Mouse (Mus musculus) midbrain, postnatal 0 days (tissue): ENCODE measurements around the gene S100z. TPM values are rescaled to one million over a fixed set of nuclear protein-coding genes. Genes with fewer than 3 reads are reported as not detected.
A peak's percentile ranks its signal among the peaks of the same experiment; 100 is the strongest.

ENCODE experiments used
- ATAC-seq: fragments of 200-750 bp; cut with Nextera tagmentation; 2 replicates; pipeline ENCODE4 v1.8.0; 2017; ENCODE audit warnings: moderate number of reproducible peaks, mild to moderate bottlenecking, moderate TSS enrichment, moderate library complexity; ENCODE audit not compliant: low FRiP score
- DNase-seq: peaks from one replicate; pipeline ENCODE4 v3.0.0-alpha.2; 2015; ENCODE audit warnings: low spot score
- H3K27ac ChIP-seq: fragments of 300-500 bp; sonication (generic); 2 replicates; pipeline ENCODE4 v1.5.1; 2014; ENCODE audit warnings: low read depth, mild to moderate bottlenecking, low read length, mixed read lengths
- H3K27me3 ChIP-seq: fragments of 300-500 bp; sonication (generic); 2 replicates; pipeline ENCODE4 v1.6.1; 2014; ENCODE audit warnings: low read length, control low read depth, mixed read lengths; ENCODE audit not compliant: insufficient read depth
- H3K36me3 ChIP-seq: fragments of 300-500 bp; sonication (generic); 2 replicates; pipeline ENCODE4 v1.6.1; 2014; ENCODE audit warnings: low read length, control low read depth, mixed read lengths; ENCODE audit not compliant: insufficient read depth
- H3K4me1 ChIP-seq: fragments of 300-500 bp; sonication (generic); 2 replicates; pipeline ENCODE4 v1.6.1; 2014; ENCODE audit warnings: mild to moderate bottlenecking, control low read depth, antibody characterized with exemption, low read length, mixed read lengths; ENCODE audit not compliant: insufficient read depth
- H3K4me2 ChIP-seq: fragments of 300-500 bp; sonication (generic); 2 replicates; pipeline ENCODE4 v1.6.1; 2014; ENCODE audit warnings: low read depth, mild to moderate bottlenecking, low read length, mixed read lengths; ENCODE audit not compliant: poor library complexity, severe bottlenecking
- H3K4me3 ChIP-seq: fragments of 300-500 bp; sonication (generic); 2 replicates; pipeline ENCODE4 v1.5.1; 2014; ENCODE audit warnings: low read depth, mild to moderate bottlenecking, low read length, moderate library complexity
- H3K9ac ChIP-seq: fragments of 300-500 bp; sonication (generic); replicated peaks from 2 replicates; pipeline ENCODE4 v1.6.1; 2014; ENCODE audit warnings: mild to moderate bottlenecking, low read length, moderate library complexity, mixed read lengths; ENCODE audit not compliant: poor library complexity, severe bottlenecking
- H3K9me3 ChIP-seq: fragments of 300-500 bp; sonication (generic); 2 replicates; pipeline ENCODE4 v1.6.1; 2016; ENCODE audit warnings: low read length, control low read depth
- CTCF ChIP-seq: IDR thresholded peaks from 2 replicates; pipeline ENCODE4 v1.5.1; 2016; ENCODE audit warnings: antibody characterized with exemption, mild to moderate bottlenecking
- WGBS: fragments of 180-500 bp; shearing (Covaris S2); extraction: QIAGEN DNeasy Blood & Tissue Kit; methylation state at CpG from one replicate; pipeline ENCODE4 v1.1.7; 2014; 5-methylcytosine and 5-hydroxymethylcytosine counted together
- polyA plus RNA-seq: library from polyadenylated mRNA; unstranded; fragments of >200 nt; fragmentation: Nextera tagmentation; extraction: Ambion mirVana; gene quantifications from 2 replicates; pipeline ENCODE4 v1.2.1, GENCODE M21; 2015
- total RNA-seq: library from RNA; depleted of rRNA; stranded (reverse); fragments of >200 nt; gene quantifications from 2 replicates; pipeline ENCODE4 v1.2.3, GENCODE M21; 2014; rRNA removed

The S100z gene
- total RNA-seq = not detected in 2 replicates
- polyA plus RNA-seq = not detected in 2 replicates

DNA sequence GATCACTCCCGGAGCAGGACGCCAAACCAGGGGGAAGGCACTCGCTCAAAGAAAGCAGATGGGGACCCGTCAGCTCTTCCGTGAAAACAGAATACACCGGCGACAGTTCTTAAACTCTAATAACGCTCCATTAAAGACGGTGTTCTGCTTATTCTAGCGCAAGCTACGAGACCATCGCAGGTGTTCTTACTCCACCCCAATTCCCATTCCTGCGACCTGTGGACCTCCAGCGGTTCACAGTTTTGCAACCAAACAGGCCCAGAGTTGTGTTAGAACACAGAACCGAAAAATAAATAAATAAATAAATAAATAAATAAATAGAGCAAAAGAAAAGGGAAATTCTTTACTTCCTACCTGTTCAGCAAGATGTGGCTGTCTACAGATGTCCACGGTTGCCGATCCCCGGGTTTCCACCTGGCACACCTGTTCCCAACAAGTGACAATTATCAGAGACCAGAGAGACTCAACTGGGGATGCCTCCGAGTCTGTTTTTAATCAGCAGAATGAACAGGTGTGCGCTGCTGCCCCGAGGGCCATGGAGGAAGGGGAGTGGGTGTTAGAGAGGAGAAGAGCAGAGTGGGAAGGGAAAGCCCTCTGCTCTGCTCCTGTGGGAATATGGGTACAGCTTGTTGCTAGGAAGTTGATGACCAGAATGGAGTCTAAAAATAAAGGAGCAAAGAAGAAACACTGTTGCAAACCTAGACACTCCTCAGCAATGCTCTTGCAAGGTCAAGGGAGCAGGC lies at the start of gene S100z:
TSS of gene S100z (minus strand) at position 51 of the 743 bp plus-strand sequence.
- WGBS = 91% methylated on average over 21 of the region's 21 CpGs
- no peak within 1 kb of the TSS for H3K27ac ChIP-seq
- H3K9me3 ChIP-seq = no peaks in the 10 kb centered on the region
- H3K4me2 ChIP-seq = no peak within 1 kb of the TSS
- DNase-seq = no peak
- no peak for ATAC-seq
- no peak for TF ChIP-seq CTCF
- no peak within 1 kb of the TSS for H3K4me3 ChIP-seq
- no peaks in the 10 kb centered on the region for H3K36me3 ChIP-seq
- no peaks in the 10 kb centered on the region for H3K4me1 ChIP-seq
- no peaks in the 10 kb centered on the region for H3K27me3 ChIP-seq
- H3K9ac ChIP-seq = no peak within 1 kb of the TSS

DNA sequence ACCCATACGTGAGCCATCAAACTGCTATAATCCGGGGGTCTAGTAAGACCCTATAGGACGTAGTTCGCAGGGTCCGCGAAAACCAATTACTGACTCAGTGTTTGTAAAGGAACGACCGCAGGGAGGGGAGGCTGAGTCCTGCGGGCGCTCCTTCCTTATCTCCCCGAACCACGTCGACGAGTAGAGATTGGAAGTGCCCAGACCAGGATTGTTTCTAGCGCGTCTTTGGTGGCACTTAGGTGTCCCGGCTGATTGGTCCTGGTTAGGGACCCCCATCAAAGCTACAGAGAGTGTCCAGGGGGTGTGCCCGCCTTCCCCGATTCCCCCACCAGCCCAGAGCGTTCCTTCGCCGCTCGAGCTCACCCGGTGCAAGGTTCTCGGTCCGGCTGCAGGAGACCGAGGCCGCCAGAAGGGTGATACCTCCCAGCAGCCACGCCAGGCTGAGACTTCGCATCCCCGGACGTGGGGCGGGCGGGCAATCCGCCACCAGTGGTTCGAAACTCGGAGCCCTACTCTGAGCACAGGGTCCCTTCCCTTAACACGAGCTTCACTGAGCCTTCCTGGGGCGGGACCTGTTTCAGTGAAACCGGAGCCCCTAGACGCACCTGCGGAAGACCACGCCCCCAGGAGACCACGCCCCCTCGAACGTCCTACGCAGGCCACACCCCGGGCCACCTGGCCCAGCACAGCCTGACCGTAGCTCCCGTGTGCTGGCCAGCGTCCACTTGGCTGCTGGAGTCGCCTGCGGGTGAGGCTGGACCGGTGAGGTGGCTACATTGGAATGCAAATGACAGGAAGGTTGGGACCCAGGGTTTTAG lies 46.4 kb upstream of the S100z start, which contains the start of gene F2rl1:
TSS of gene F2rl1 (minus strand) at position 554 of the 818 bp plus-strand sequence.
- ATAC-seq = peak; percentile 63; the same call in 1 of the 2 replicates
- H3K27ac ChIP-seq = no peak within 1 kb of the TSS
- no peak for DNase-seq
- peaks cover 7% of the 10 kb centered on the region for H3K4me1 ChIP-seq
- no peak for TF ChIP-seq CTCF
- 1% methylated on average over 54 of the region's 54 CpGs for WGBS
- H3K36me3 ChIP-seq = no peaks in the 10 kb centered on the region
- H3K9me3 ChIP-seq = no peaks in the 10 kb centered on the region
- peak within 1 kb of the TSS; percentile 56 for H3K4me2 ChIP-seq
- peak within 1 kb of the TSS; percentile 34 for H3K4me3 ChIP-seq
- peaks cover 13% of the 10 kb centered on the region for H3K27me3 ChIP-seq
- H3K9ac ChIP-seq = 0 out of 2 replicates have a peak within 1 kb of the TSS, but pooled peaks have one; percentile 33

DNA sequence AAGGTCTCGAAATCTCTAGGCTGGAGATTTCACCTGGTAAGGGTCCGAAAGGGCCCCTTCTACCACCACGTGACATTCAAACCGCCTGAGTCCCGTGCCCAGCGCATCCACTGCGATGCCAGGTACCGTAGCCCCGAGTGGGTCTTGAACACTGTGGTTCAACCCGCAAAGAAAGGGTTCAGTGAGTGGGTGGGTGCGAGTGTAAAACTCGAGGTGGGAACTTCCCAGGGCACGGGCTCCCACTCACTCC lies 45.8 kb upstream of the S100z start:
- DNase-seq (no peak), ATAC-seq (no peak)
- Histone ChIP-seq H3K36me3 (no peaks in the 10 kb centered on the region), H3K4me2 (peak overlapping the region; percentile 56), H3K27me3 (peaks cover 13% of the 10 kb centered on the region), H3K9me3 (no peaks in the 10 kb centered on the region), H3K9ac (no peak overlapping the region), H3K27ac (no peak overlapping the region), H3K4me3 (peak overlapping the region; percentile 34), H3K4me1 (peaks cover 7% of the 10 kb centered on the region)
- no peak for TF ChIP-seq CTCF
- 0% methylated on average over 13 of the region's 13 CpGs for whole genome bisulfite sequencing

DNA sequence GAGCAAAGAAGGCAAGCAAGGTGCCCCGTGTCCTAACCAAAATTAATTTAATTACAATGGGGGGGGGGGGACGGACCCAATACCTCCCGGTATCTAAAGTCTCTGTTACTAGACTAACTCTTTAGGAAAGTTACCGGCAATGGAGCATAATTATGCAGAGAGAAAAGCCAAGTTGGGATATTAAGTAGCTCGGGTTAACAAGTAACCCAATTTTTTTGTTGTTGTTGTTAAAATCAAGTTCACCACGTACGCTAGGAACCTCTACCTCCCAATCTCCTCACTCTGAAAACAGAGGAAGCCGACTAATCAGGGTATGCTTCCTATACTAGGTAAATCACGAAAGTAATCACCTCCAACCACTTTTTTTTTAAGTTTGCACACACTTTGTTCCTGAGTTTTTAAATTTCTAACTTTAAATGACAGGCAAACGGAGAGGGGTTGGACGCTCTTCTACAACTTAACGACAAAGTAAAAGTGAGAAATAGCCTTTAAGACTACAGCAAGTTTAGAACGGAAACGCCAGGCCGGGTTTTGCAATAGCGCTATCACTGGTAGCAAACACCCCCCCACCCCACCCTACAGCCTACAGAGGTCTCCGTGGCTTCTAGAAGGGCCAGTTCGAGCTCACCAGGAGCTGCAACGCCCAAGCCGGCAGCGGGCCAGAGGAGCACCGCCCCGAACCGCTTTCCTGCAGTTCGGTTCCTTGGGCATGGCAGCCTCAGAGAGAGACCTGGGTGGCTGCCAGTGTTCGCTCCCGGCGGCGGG lies 45.3 kb upstream of the S100z start:
- H3K4me1 ChIP-seq = peaks cover 7% of the 10 kb centered on the region
- H3K36me3 ChIP-seq = no peaks in the 10 kb centered on the region
- peaks cover 13% of the 10 kb centered on the region for H3K27me3 ChIP-seq
- DNase-seq (no peak), ATAC-seq (no peak)
- no peaks in the 10 kb centered on the region for H3K9me3 ChIP-seq
- peak overlapping the region; percentile 56 for H3K4me2 ChIP-seq
- H3K9ac ChIP-seq = no peak overlapping the region
- H3K4me3 ChIP-seq = peak overlapping the region; percentile 34
- WGBS = 7% methylated on average over 29 of the region's 29 CpGs
- TF ChIP-seq CTCF = no peak
- H3K27ac ChIP-seq = no peak overlapping the region

DNA sequence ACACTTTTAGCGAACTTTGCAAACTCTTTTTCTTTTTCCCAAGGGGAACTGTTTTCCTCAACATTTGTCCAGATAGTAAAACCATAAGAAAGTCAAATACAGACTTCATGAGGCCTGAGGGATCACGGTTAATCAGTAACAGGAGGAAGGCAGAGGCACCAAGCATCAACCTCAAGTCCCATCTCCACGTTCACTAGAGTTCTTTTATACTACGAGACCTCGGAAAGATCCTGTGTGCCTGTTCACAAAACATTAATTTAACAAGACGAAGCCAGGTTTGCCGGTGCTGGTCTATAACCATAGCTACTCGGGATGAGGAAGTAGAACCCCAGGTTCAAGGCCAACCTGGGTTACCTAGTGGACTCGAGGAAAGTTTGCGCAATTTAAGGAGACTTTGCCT lies 43.7 kb upstream of the S100z start:
- H3K27me3 ChIP-seq = peaks cover 13% of the 10 kb centered on the region
- no peak overlapping the region for H3K4me2 ChIP-seq
- no peak overlapping the region for H3K9ac ChIP-seq
- no peak for ATAC-seq
- no peaks in the 10 kb centered on the region for H3K9me3 ChIP-seq
- H3K4me3 ChIP-seq = no peak overlapping the region
- 93% methylated on average over 10 of the region's 10 CpGs for WGBS
- no peak for DNase-seq
- no peak overlapping the region for H3K27ac ChIP-seq
- H3K4me1 ChIP-seq = peaks cover 7% of the 10 kb centered on the region
- no peaks in the 10 kb centered on the region for H3K36me3 ChIP-seq
- TF ChIP-seq CTCF = no peak
